Mouse (Mus musculus) heart, embryonic 14.5 days (tissue): ENCODE measurements around the gene Krtap29-1. TPM values are rescaled to one million over a fixed set of nuclear protein-coding genes. Genes with fewer than 3 reads are reported as not detected.

Experiments used
- ATAC-seq: fragments of 200-750 bp; cut with Nextera tagmentation; 2 replicates; pipeline ENCODE4 v1.8.0; 2017; ENCODE audit warnings: low read depth, moderate TSS enrichment; ENCODE audit not compliant: insufficient number of reproducible peaks, insufficient read depth, low FRiP score
- H3K27ac ChIP-seq, 2 experiments: fragments of 200-500 bp in 1 of 2; fragments of 300-500 bp in 1 of 2; sonication (generic) in 1 of 2; replicated peaks in 1 of 2; 2 replicates each; pipeline ENCODE4 v1.5.1; 2012 to 2014; ENCODE audit warnings: low read depth in 2 of 2, low read length in 2 of 2, control low read depth in 1 of 2, mild to moderate bottlenecking in 1 of 2, mixed read lengths in 1 of 2; ENCODE audit not compliant: control insufficient read depth in 1 of 2, insufficient read depth in 1 of 2
- H3K27me3 ChIP-seq: fragments of 300-500 bp; sonication (generic); 2 replicates; pipeline ENCODE4 v1.6.1; 2014; ENCODE audit warnings: mild to moderate bottlenecking, low read length, control low read depth; ENCODE audit not compliant: control insufficient read depth, insufficient read depth
- H3K36me3 ChIP-seq: fragments of 300-500 bp; sonication (generic); 2 replicates; pipeline ENCODE4 v1.6.1; 2014; ENCODE audit warnings: mild to moderate bottlenecking, control low read depth, low read length, mixed read lengths; ENCODE audit not compliant: control insufficient read depth, insufficient read depth
- H3K4me1 ChIP-seq, 2 experiments: fragments of 200-500 bp in 1 of 2; fragments of 300-500 bp in 1 of 2; sonication (generic) in 1 of 2; 2 replicates each; pipeline ENCODE4 v1.6.1; 2012 to 2014; ENCODE audit warnings: low read length in 2 of 2, control low read depth in 1 of 2, mixed read lengths in 1 of 2; ENCODE audit not compliant: control insufficient read depth in 2 of 2, insufficient read depth in 2 of 2
- H3K4me2 ChIP-seq: fragments of 300-500 bp; sonication (generic); 2 replicates; pipeline ENCODE4 v1.6.1; 2014; ENCODE audit warnings: mild to moderate bottlenecking, low read length
- H3K4me3 ChIP-seq, 2 experiments: fragments of 200-500 bp in 1 of 2; fragments of 300-500 bp in 1 of 2; sonication (generic) in 1 of 2; 2 replicates each; pipeline ENCODE4 v1.5.1; 2012 to 2014; ENCODE audit warnings: low read length in 2 of 2, mild to moderate bottlenecking in 2 of 2, control low read depth in 1 of 2, low read depth in 1 of 2, moderate library complexity in 1 of 2; ENCODE audit not compliant: control insufficient read depth in 1 of 2, insufficient read depth in 1 of 2
- H3K9ac ChIP-seq: fragments of 300-500 bp; sonication (generic); 2 replicates; pipeline ENCODE4 v1.6.1; 2014; ENCODE audit warnings: mild to moderate bottlenecking, low read length
- H3K9me3 ChIP-seq: fragments of 300-500 bp; sonication (generic); 2 replicates; pipeline ENCODE4 v1.6.1; 2016; ENCODE audit warnings: low read length, control low read depth; ENCODE audit not compliant: control insufficient read depth
- WGBS: fragments of 180-500 bp; shearing (Covaris S2); extraction: QIAGEN DNeasy Blood & Tissue Kit; methylation state at CpG from one replicate; pipeline ENCODE4 v1.1.7; 2014; 5-methylcytosine and 5-hydroxymethylcytosine counted together
- polyA plus RNA-seq: library from polyadenylated mRNA; unstranded; fragments of >200 nt; fragmentation: Nextera tagmentation; extraction: Ambion mirVana; gene quantifications from 2 replicates; pipeline ENCODE4 v1.2.1, GENCODE M21; 2014

Krtap29-1 gene
- polyA plus RNA-seq, 1 experiment from 2014 or later, result not detected

DNA sequence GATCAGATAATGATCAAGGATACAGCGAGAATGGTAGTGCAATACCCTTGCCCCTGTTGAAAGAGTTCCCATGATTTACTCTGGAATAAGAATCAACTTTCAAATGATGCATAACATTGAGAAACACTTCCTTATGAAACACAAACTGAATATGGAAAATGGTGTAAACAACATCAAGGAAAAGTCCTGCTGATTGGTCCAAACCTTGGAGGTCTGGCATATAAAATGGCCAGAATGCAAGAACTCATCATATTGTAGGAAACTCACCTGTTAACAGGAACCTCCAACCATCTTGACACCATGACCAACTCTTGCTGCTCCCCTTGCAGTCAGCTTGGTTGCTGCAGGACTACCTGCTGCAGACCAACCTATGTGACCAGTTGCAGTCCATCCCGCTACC is 30.7 kb downstream of the Krtap29-1 start, which contains the start of gene Krtap9-5:
Gene Krtap9-5, plus strand, starts transcription at position 301 of the 400 bp plus-strand sequence.
- no peak for ATAC-seq
- H3K9me3 ChIP-seq, result 0 out of 2 replicates have a peak, but pooled peaks cover under 1% of the 10 kb centered on the region
- 79% methylated on average over 2 of the region's 2 CpGs for WGBS
- no peak within 1 kb of the TSS for H3K4me2 ChIP-seq
- no peak within 1 kb of the TSS for H3K27ac ChIP-seq
- H3K36me3 ChIP-seq, result no peaks in the 10 kb centered on the region
- H3K9ac ChIP-seq, result no peak within 1 kb of the TSS
- H3K4me3 ChIP-seq, result no peak within 1 kb of the TSS
- no peaks in the 10 kb centered on the region for H3K4me1 ChIP-seq
- no peaks in the 10 kb centered on the region for H3K27me3 ChIP-seq

DNA sequence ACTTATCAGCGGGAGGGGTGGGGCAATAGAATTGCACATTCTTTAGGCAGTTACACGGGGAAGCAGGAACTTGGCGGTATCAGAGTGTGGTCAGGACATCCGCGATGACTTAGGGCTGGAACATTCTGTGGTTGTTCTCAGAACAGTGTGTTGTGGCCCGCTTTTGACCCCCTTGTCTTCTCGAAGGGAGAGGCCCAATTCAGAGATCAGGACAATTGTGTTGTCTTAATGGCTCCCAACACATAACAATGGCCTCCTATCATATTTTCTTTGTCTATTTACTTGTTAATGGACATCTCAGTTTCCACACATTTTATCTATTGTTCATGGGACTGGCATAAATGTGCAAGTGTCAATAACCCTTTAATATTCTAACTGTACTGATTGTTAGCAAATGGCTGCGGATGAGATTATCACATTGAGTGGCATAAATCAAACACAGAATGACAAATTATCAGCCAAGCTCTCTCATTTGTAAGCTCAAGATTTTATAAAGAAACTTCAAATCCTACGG is 41.0 kb downstream of the Krtap29-1 start:
- H3K4me1 ChIP-seq, result no peaks in the 10 kb centered on the region
- H3K9ac ChIP-seq, result no peak overlapping the region
- H3K9me3 ChIP-seq, result no peaks in the 10 kb centered on the region
- WGBS, result 72% methylated on average over 9 of the region's 9 CpGs
- no peak overlapping the region for H3K27ac ChIP-seq
- no peaks in the 10 kb centered on the region for H3K27me3 ChIP-seq
- H3K4me3 ChIP-seq, result no peak overlapping the region
- H3K36me3 ChIP-seq, result no peaks in the 10 kb centered on the region
- ATAC-seq, result no peak
- H3K4me2 ChIP-seq, result no peak overlapping the region

DNA sequence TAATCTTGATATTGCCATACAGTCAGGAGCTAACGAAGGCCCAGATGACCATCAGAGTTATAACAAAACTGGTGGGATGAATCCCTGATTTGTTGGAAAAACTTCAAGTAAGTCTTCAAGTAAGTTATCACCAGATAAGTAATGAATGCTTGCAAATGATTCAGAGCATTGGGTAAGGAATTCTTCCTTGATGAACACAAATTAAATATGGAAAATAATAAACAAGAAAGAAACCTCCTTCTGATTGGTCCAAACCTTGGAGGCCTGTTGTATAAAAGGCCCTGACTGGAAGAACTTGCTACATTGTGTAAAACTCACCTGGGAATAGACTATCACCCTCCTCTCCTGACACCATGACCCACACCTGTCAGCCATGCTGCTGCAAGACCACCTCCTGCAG is 42.9 kb downstream of the Krtap29-1 start, which contains the start of gene Krtap31-2:
Gene Krtap31-2, plus strand, starts transcription at position 301 of the 400 bp plus-strand sequence.
- WGBS, result 87% methylated on average over 1 of the region's 1 CpGs
- no peak within 1 kb of the TSS for H3K9ac ChIP-seq
- no peak within 1 kb of the TSS for H3K4me2 ChIP-seq
- H3K4me1 ChIP-seq, result no peaks in the 10 kb centered on the region
- ATAC-seq, result no peak
- no peak within 1 kb of the TSS for H3K4me3 ChIP-seq
- no peaks in the 10 kb centered on the region for H3K27me3 ChIP-seq
- no peaks in the 10 kb centered on the region for H3K36me3 ChIP-seq
- no peak within 1 kb of the TSS for H3K27ac ChIP-seq
- no peaks in the 10 kb centered on the region for H3K9me3 ChIP-seq

Other genes starting within 250 kb of the Krtap29-1 start
- not detected in 2 replicates for gene Gm14180, start 244.8 kb downstream of the Krtap29-1 start, polyA plus RNA-seq
- gene Gm11595, start 206.1 kb downstream of the Krtap29-1 start, polyA plus RNA-seq, result not detected in 2 replicates
- not detected in 2 replicates for gene Krtap4-8, start 198.3 kb downstream of the Krtap29-1 start, polyA plus RNA-seq
- not detected in 2 replicates for gene Krtap4-9, start 193.9 kb downstream of the Krtap29-1 start, polyA plus RNA-seq
- not detected in 2 replicates for gene Gm11596, start 185.6 kb downstream of the Krtap29-1 start, polyA plus RNA-seq
- not detected in 2 replicates for gene Gm11569, start 180.1 kb downstream of the Krtap29-1 start, polyA plus RNA-seq
- not detected in 2 replicates for gene Gm11554, start 174.6 kb downstream of the Krtap29-1 start, polyA plus RNA-seq
- not detected in 2 replicates for gene Krtap4-13, start 169.2 kb downstream of the Krtap29-1 start, polyA plus RNA-seq
- not detected in 2 replicates for gene Gm11564, start 163.4 kb downstream of the Krtap29-1 start, polyA plus RNA-seq
- gene 2300003K06Rik, start 141.0 kb downstream of the Krtap29-1 start, polyA plus RNA-seq, result not detected in 2 replicates
- not detected in 2 replicates for gene Krtap4-16, start 127.4 kb downstream of the Krtap29-1 start, polyA plus RNA-seq
- gene Gm11568, start 121.1 kb downstream of the Krtap29-1 start, polyA plus RNA-seq, result not detected in 2 replicates
- not detected in 2 replicates for gene Gm11559, start 114.6 kb downstream of the Krtap29-1 start, polyA plus RNA-seq
- not detected in 2 replicates for gene Krtap9-1, start 105.7 kb downstream of the Krtap29-1 start, polyA plus RNA-seq
- gene Gm11567, start 99.9 kb downstream of the Krtap29-1 start, polyA plus RNA-seq, result not detected in 2 replicates
- gene Krtap31-1, start 71.1 kb downstream of the Krtap29-1 start, polyA plus RNA-seq, result not detected in 2 replicates
- not detected in 2 replicates for gene Gm11565, start 64.3 kb downstream of the Krtap29-1 start, polyA plus RNA-seq
- not detected in 2 replicates for gene Krtap31-2, start 42.8 kb downstream of the Krtap29-1 start, polyA plus RNA-seq
- not detected in 2 replicates for gene Krtap9-5, start 30.6 kb downstream of the Krtap29-1 start, polyA plus RNA-seq
- gene Krtap16-1, start 7.5 kb upstream of the Krtap29-1 start, polyA plus RNA-seq, result not detected in 2 replicates
- not detected in 2 replicates for gene Krtap17-1, start 14.9 kb upstream of the Krtap29-1 start, polyA plus RNA-seq
- not detected in 2 replicates for gene Krt33a, start 37.2 kb upstream of the Krtap29-1 start, polyA plus RNA-seq
- gene Krt33b, start 50.8 kb upstream of the Krtap29-1 start, polyA plus RNA-seq, result not detected in 2 replicates
- gene Krt34, start 62.5 kb upstream of the Krtap29-1 start, polyA plus RNA-seq, result not detected in 2 replicates
- gene Krt31, start 71.5 kb upstream of the Krtap29-1 start, polyA plus RNA-seq, result not detected in 2 replicates
- gene Krt32, start 109.2 kb upstream of the Krtap29-1 start, polyA plus RNA-seq, result not detected in 2 replicates
- gene Krt35, start 117.2 kb upstream of the Krtap29-1 start, polyA plus RNA-seq, result not detected in 2 replicates
- gene Krt36, start 126.6 kb upstream of the Krtap29-1 start, polyA plus RNA-seq, result not detected in 2 replicates
- gene Krt13, start 142.5 kb upstream of the Krtap29-1 start, polyA plus RNA-seq, result not detected in 2 replicates
- 0.50 TPM in 1 of 2 replicates, not detected in the other for gene Krt15, start 156.9 kb upstream of the Krtap29-1 start, polyA plus RNA-seq
- 30.7 and 35.0 TPM in 2 replicates for gene Krt19, start 169.6 kb upstream of the Krtap29-1 start, polyA plus RNA-seq
- gene Krt9, start 214.2 kb upstream of the Krtap29-1 start, polyA plus RNA-seq, result not detected in 2 replicates
- gene Krt14, start 228.5 kb upstream of the Krtap29-1 start, polyA plus RNA-seq, result 1.5 and 1.9 TPM in 2 replicates